Mouse (Mus musculus) frontal cortex, adult 2 months (tissue): Measurements from ENCODE around the gene Camkk2. TPM values are rescaled to one million over a fixed set of nuclear protein-coding genes. Genes with fewer than 3 reads are reported as not detected.
A peak's percentile ranks its signal among the peaks of the same experiment; 100 is the strongest.

Experiments
- DNase-seq, 2 experiments: peaks; one replicate each; pipeline ENCODE4 v3.0.0; 2022; ENCODE audit warnings: low spot score in 1 of 2; ENCODE audit errors: extremely low spot score in 1 of 2
- polyA plus RNA-seq: library from polyadenylated mRNA; depleted of rRNA; stranded (reverse); fragments of >200 nt; gene quantifications from 2 replicates; pipeline ENCODE4 v1.2.3, GENCODE M21; 2012

Gene Camkk2
- polyA plus RNA-seq, 1 experiment, result 193 TPM

- DNase-seq, result peak in 1 of 2 experiments; percentile 28
These were observed 4.7 kb upstream of the Camkk2 start for GRCm38 (mm10) chr5:122783726-122784406.

GRCm38 (mm10) chr5:122782066-122782465, 2.9 kb upstream of the Camkk2 start:
- DNase-seq, result no peak

GRCm38 (mm10) chr5:122780791-122781432, 1.7 kb upstream of the Camkk2 start:
- no peak for DNase-seq

- DNase-seq, result peak; percentile 49 to 55
These were observed 680 bp downstream of the Camkk2 start for GRCm38 (mm10) chr5:122778231-122779226.

DNA sequence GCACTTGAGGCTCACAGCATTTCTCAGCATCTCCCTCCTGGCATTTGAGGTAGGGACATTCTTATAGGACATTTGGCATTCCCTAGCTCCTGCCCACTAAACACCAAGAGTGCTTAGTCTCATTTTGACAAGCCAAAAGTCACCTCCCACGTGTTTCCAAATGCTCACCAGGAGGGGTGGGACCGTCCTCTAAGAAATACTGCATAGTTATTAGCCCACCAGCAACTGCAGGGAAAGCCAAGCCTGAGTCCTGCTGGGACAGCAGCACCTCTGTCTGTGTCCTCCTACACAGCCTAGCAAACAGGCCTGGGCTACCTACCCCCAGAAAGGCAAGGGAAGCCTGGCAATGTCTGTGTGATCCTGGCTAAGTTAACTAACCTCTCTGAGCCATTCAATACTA, 1.9 kb downstream of the Camkk2 start:
- peak; percentile 68 to 70 for DNase-seq

DNA sequence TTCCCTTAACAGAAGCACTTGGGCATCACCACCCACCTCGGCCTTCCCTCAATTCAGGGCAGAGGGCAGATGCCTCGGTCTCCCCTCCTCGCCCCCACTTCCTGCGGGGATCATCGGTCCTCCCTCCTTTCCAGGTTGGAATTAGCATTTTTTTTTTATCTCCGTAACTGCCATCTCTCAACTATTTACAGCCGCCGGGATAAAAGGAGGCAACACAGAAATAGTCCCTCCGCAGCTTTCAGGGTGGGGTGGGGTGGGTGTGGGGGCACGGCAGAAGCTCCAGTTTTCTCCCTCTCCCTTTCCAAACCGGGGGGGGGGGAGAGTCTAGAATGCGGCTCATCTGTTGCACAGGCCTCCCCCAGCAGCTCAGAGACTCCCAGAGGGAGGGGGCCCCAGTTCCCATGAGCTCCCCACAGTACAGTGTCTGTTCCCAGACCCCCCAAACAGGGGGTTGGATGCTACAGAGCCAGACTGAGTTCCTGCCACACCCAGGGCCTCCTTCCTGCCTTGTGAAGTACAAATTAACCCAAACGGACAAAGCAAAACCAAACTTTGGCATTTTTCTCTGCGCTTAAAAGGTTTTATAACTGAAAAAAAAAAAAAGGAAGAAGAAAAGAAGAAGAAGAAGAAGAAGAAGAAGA, 3.4 kb downstream of the Camkk2 start:
- no peak for DNase-seq

DNA sequence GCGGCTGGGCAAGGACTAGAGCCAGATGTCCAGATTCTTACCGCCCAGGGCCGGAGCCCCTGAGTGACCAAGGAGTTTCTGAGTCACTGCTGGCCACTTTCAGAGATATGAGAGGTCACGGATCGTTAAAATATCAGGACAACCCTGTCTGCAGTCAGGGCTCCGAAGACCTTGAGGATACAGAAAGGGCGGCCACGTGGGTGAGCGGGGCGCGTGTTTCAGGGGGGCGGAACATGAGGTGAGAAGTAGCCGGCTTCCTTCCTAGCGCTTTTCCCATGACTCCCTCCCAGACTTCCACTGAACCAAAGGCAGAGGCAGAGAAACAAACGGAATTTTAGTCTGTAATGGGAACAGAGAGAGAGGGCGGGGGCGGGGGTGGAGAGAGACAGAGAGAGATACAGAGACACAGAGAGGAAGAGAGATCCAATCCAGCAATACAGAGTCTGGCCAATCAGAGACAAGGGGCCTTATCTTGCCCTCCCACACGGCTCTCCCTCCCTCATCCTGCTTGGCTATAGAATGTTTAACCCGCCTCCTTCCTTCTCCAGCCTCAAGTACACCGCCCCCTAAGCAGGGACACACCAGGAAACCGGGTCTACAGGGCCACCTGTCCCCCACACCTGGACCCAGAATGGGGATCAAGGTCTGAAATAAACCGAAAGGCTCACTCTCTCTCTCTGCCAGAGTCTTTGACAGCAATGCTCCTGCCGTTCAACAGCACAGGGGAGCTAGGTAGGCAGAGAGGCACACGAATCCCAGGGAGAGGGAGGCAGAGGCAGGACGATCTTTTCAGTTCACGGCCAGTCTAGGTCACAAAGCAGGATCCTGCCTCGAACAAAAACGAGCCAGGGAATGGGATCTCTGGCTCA, 4.2 kb downstream of the Camkk2 start:
- DNase-seq, result peak; percentile 66 to 69

- DNase-seq, result no peak
These were observed 5.5 kb downstream of the Camkk2 start for GRCm38 (mm10) chr5:122773756-122774155.

- no peak for DNase-seq
These were observed 7.8 kb downstream of the Camkk2 start for GRCm38 (mm10) chr5:122771428-122771827.

- DNase-seq, result no peak
These were observed 8.4 kb downstream of the Camkk2 start for GRCm38 (mm10) chr5:122770806-122771261.

DNA sequence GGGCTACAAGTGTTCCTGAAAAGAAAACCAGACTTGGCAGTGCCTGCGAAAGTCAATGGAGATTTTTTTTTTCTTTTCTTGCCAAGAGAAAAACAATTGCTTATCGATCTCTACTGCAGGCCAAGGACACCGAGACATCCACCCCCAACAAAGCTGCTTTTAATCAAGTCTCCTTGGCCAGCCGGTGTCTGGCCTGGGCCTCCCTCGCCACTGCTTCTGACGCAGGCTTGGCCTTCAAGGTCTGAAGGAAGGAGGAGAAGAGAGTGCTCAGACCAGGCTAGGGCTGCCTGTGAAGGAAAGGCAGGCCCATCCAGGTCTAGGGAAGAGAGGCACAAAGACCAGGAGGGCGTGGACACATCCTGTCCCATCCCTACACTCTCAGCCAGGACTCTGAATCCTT, 8.9 kb downstream of the Camkk2 start:
- DNase-seq, result no peak

DNA sequence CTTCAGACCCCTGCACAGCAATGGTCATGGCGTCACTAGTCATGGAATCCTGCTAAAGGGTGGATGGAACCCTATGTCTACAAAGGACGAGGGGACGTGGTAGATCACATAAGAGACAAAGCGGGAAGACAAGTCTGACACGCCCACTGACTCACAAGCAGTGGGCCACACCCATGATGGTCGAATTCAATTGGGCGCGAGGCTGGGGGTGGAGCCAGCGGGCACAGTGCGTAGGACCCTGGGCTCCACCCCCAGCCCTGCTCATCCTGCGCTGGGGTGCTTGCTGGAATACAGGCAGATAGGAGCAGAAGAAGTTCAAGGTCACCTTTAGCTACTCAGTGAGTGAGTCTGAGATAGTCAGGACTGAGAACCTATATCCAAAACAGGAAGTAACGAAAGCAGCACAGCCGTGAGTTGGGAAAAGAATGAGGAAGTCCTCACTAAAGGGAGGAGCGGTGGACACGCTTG, 10.1 kb downstream of the Camkk2 start:
- no peak for DNase-seq

DNA sequence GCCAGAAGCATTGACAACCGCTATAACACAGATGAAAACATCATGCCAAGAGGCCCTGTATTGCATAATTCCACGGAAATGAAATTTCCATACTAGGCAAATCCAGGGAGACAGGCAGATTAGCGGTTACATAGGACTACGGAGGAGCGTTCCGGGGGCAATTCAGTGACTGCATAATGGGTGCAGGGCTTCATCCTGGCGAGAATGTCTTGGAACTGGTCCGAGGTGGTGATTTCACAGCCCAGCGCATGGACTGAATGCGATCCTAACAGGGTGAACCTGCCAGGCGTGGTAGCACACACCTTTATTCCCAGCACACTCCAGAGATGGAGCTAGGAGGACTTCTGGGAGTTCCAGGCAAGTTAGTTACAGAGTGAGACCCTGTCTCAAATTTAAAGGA, 11.9 kb downstream of the Camkk2 start:
- DNase-seq, result no peak

DNA sequence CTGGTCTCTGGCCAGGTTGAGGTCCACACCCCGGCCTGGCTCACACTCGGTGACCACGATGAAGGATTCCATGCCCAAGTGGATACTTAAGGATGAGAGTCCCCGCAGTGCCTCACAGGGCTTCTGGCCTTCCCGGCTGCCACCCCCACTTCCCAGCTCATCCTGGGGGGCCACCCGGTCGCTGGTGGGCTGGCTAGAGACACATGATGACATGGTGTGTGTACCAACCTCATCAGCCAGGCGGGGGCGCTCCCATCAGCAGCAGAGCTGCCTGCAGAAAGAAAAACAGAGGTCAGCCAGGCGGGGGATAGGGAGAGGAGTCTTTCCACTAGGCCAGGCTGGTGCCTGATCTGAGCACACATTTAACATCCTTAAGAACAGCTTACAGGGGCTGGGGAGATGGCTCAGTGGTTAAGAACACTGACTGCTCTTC, 15.2 kb downstream of the Camkk2 start:
- no peak for DNase-seq

- no peak for DNase-seq
These were observed 15.8 kb downstream of the Camkk2 start for GRCm38 (mm10) chr5:122763271-122764031.

DNA sequence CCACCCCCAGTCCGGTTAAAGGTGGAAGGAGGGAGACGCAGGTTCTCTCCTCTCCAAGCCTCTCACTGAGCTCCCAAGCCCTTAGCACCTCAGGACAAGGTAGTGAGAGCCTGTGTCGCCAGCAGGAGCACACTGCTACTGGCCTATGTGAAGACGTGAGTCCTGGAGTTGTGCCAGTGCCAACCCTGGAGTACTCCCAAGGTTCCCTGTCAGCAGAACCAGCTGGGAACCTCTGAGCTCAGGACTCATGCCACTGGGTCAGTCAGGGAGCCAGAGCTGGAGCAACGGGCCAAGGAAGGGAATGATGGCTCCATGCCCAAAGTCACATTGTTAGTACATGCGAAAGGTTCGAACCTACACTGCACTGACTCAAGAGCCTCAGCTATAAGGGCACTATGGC, 22.5 kb downstream of the Camkk2 start:
- DNase-seq, result no peak

DNA sequence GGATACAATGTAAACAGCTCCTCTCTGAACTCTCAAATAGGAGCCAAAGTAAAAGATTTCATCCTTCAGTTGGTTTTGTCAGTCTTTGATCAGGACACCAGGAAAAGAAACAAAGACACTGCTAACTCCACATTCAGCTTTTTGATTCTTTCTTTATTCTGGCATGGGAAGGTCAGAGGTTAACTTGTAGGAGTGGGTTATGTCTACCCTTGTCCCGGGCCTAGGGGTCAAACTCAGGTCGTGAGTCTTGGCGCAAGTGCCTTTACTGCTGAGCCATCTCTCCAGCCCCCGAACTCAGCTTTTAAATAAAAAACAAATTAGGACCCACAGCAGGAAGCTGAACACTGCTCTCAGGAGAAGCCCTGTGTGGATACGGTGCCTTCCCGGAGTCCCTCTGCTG, 23.1 kb downstream of the Camkk2 start:
- no peak for DNase-seq

GRCm38 (mm10) chr5:122755620-122756019, 23.6 kb downstream of the Camkk2 start:
- DNase-seq, result no peak

DNA sequence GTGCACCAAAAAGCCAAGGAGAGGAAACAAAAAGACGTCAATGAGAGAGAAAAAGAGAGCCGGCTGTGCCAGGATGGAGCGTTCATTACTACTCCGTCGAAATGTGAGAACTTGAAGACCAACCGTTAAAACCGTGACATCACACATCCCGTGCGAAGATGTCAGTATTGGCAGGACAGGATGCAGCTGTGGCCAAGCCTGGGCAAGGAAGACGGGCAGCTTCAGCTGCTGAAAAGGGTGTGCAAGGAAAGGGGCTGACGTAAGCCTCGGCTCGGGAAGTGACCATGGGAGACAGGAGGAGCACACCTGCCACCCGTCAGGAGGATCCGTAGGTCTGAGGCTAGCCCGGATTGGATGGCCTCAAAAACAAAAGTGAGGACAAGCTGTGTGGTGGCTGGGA, 24.7 kb downstream of the Camkk2 start:
- DNase-seq, result no peak
